Mouse (Mus musculus) myocyte (in vitro differentiated cells): ENCODE data around the gene Thumpd2.

Source experiments
- POLR2A ChIP-seq: IDR thresholded peaks from one replicate; pipeline ENCODE4 v1.6.1; 2011; ENCODE audit warnings: low read depth, mild to moderate bottlenecking, control low read depth, moderate library complexity; ENCODE audit not compliant: insufficient read length
- USF1 ChIP-seq: IDR thresholded peaks from one replicate; pipeline ENCODE4 v1.6.1; 2011; ENCODE audit warnings: low read depth, mild to moderate bottlenecking, control low read depth, moderate library complexity

GRCm38 (mm10) chr17:81047930-81048564 lies 16.8 kb downstream of the Thumpd2 start:
- TF ChIP-seq POLR2A (no peak), USF1 (no peak)
